Mouse (Mus musculus): ENCODE measurements at regions not wholly inside any gene's neighbourhood (a gene's known extent, or its start where the extent isn't known, plus 50 kb on each side); places are given as distances from the start of the nearest gene placed in this dataset.

DNA sequence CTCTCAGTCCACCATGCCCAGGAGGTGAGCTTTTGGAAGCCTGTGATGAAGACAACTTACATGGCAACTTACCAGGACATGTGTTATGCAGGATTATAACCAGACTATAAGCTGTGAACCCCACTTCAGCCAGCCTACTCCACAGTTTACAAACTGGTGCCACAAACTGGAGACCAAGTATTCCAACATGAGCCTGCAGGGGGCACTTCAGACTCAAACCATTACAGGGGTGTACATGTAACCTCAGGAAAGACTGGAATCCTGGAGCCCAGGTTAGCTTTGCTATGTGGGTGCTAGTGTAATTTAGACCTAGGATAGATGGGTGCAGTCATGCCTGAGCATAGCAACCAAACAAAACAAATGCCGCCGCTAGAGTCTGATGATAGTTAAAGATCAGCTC, 124.0 kb upstream of the Lyplal1 start:
- Histone ChIP-seq H3K4me1 (ENCODE audit: control insufficient read depth, insufficient read depth, low read length) (no peaks in the 10 kb centered on the region), H3K4me3 (ENCODE audit: insufficient read depth, low read length) (no peak overlapping the region), H3K27ac (ENCODE audit: insufficient read depth, low read length) (no peak overlapping the region)
- TF ChIP-seq CTCF (IDR thresholded peaks at IDR 0.05; ENCODE audit: extremely low read depth, insufficient read depth, low read length) (peak; percentile 14; the same call in 1 of the 2 replicates), POLR2A (IDR thresholded peaks at IDR 0.05; ENCODE audit: extremely low read depth, insufficient read depth, low read length) (no peak)

- no peak for TF ChIP-seq CTCF (IDR thresholded peaks at IDR 0.05; ENCODE audit: extremely low read depth, insufficient read depth, low read length)
- no peak for TF ChIP-seq POLR2A (IDR thresholded peaks at IDR 0.05; ENCODE audit: extremely low read depth, insufficient read depth, low read length)
- Histone ChIP-seq H3K4me3 (ENCODE audit: insufficient read depth, low read length) (no peak overlapping the region), H3K4me1 (ENCODE audit: control insufficient read depth, insufficient read depth, low read length) (no peaks in the 10 kb centered on the region), H3K27ac (ENCODE audit: insufficient read depth, low read length) (no peak overlapping the region)
Observed at GRCm38 (mm10) chr1:186237556-186237955, 120.4 kb upstream of the Lyplal1 start.

- no peak for TF ChIP-seq POLR2A (IDR thresholded peaks at IDR 0.05; ENCODE audit: extremely low read depth, insufficient read depth, low read length)
- no peak overlapping the region for H3K27ac ChIP-seq (ENCODE audit: insufficient read depth, low read length)
- no peak overlapping the region for H3K4me3 ChIP-seq (ENCODE audit: insufficient read depth, low read length)
- H3K4me1 ChIP-seq (ENCODE audit: control insufficient read depth, insufficient read depth, low read length), result no peaks in the 10 kb centered on the region
Observed at GRCm38 (mm10) chr1:186236267-186237020, 119.3 kb upstream of the Lyplal1 start.

GRCm38 (mm10) chr1:186234536-186234935, 117.4 kb upstream of the Lyplal1 start:
- Histone ChIP-seq H3K27ac (ENCODE audit: insufficient read depth, low read length) (no peak overlapping the region), H3K4me3 (ENCODE audit: insufficient read depth, low read length) (no peak overlapping the region), H3K4me1 (ENCODE audit: control insufficient read depth, insufficient read depth, low read length) (0 out of 2 replicates have a peak, but pooled peaks cover 1% of the 10 kb centered on the region)
- TF ChIP-seq POLR2A (IDR thresholded peaks at IDR 0.05; ENCODE audit: extremely low read depth, insufficient read depth, low read length) (no peak), CTCF (IDR thresholded peaks at IDR 0.05; ENCODE audit: extremely low read depth, insufficient read depth, low read length) (no peak)

- H3K4me1 ChIP-seq (ENCODE audit: control insufficient read depth, insufficient read depth, low read length), result 0 out of 2 replicates have a peak, but pooled peaks cover 1% of the 10 kb centered on the region
Observed at GRCm38 (mm10) chr1:186230476-186230875, 113.4 kb upstream of the Lyplal1 start.

DNA sequence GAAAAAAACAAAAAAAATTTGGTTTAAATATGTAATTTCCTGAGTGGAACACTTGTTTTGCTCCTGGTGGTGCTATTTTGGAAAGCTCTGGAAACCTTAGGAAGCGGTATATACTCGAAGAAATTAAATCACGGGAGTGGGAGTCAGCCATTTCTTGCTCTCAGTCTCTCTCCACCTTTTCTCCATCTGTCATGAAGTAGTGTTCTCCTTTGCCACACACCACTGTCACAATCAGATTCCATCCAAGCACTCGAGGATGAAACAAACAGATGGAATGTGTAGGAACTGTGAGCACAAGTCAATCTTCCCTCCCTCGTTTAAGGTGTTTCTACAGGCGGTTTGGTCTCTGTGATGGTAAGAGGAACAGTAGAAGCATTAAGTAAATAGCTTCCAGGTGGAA, 112.7 kb upstream of the Lyplal1 start:
- TF ChIP-seq CTCF (IDR thresholded peaks at IDR 0.05; ENCODE audit: extremely low read depth, insufficient read depth, low read length) (no peak), POLR2A (IDR thresholded peaks at IDR 0.05; ENCODE audit: extremely low read depth, insufficient read depth, low read length) (no peak)
- 0 out of 2 replicates have a peak, but pooled peaks cover 1% of the 10 kb centered on the region for H3K4me1 ChIP-seq (ENCODE audit: control insufficient read depth, insufficient read depth, low read length)
- H3K4me3 ChIP-seq (ENCODE audit: insufficient read depth, low read length), result no peak overlapping the region
- no peak overlapping the region for H3K27ac ChIP-seq (ENCODE audit: insufficient read depth, low read length)

More at GRCm38 (mm10) chr1:186230476-186230875, 113.4 kb upstream of the Lyplal1 start:
- TF ChIP-seq CTCF (IDR thresholded peaks at IDR 0.05; ENCODE audit: extremely low read depth, insufficient read depth, low read length) (no peak), POLR2A (IDR thresholded peaks at IDR 0.05; ENCODE audit: extremely low read depth, insufficient read depth, low read length) (no peak)
- H3K27ac ChIP-seq (ENCODE audit: insufficient read depth, low read length), result no peak overlapping the region
- H3K4me3 ChIP-seq (ENCODE audit: insufficient read depth, low read length), result no peak overlapping the region

GRCm38 (mm10) chr1:186228396-186228795, 111.3 kb upstream of the Lyplal1 start:
- TF ChIP-seq POLR2A (IDR thresholded peaks at IDR 0.05; ENCODE audit: extremely low read depth, insufficient read depth, low read length) (no peak), CTCF (IDR thresholded peaks at IDR 0.05; ENCODE audit: extremely low read depth, insufficient read depth, low read length) (no peak)
- no peak overlapping the region for H3K27ac ChIP-seq (ENCODE audit: insufficient read depth, low read length)
- no peak overlapping the region for H3K4me3 ChIP-seq (ENCODE audit: insufficient read depth, low read length)
- H3K4me1 ChIP-seq (ENCODE audit: control insufficient read depth, insufficient read depth, low read length), result 0 out of 2 replicates have a peak, but pooled peaks cover 1% of the 10 kb centered on the region

DNA sequence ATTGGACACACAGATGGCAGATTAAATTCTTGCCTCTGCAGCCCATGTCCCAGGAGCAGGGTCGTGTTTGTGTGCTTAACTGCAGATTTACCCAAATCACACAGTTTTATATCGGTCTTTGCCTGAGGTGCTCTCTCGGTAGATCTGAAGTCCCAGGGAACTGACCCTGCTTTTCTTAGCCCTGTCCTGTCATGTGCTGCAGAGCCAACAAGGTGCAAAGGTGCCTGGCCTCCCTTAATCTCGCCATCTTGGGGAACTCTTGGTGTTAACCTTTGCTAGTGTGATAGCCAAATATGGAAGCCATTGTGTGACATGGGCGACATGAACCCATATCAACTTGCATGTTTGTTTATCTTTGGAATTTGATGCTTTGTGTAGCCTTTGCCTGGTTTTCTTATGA, 107.1 kb upstream of the Lyplal1 start:
- no peak overlapping the region for H3K4me3 ChIP-seq (ENCODE audit: insufficient read depth, low read length)
- TF ChIP-seq CTCF (IDR thresholded peaks at IDR 0.05; ENCODE audit: extremely low read depth, insufficient read depth, low read length), result no peak
- no peak for TF ChIP-seq POLR2A (IDR thresholded peaks at IDR 0.05; ENCODE audit: extremely low read depth, insufficient read depth, low read length)
- H3K27ac ChIP-seq (ENCODE audit: insufficient read depth, low read length), result no peak overlapping the region
- no peaks in the 10 kb centered on the region for H3K4me1 ChIP-seq (ENCODE audit: control insufficient read depth, insufficient read depth, low read length)

DNA sequence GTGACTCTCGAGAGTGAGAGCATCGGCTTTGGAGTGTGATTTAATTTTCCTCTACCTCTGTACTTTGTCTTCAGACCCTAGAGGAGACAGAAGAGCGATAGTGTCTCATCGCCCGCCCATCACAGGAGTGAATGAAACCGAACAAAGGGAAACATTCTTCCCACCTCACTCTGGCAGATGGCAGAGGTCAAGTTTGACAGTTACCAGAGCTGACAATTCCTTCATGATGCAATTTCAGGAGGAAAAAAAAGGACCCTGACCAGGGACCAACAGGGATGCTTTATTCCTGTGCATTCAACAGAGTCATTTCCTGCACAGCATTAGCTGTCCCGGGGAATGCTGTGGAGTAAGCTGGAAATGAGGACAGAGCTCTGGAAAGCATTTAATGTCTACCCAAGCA, 106.3 kb upstream of the Lyplal1 start:
- Histone ChIP-seq H3K4me3 (ENCODE audit: insufficient read depth, low read length) (no peak overlapping the region), H3K27ac (ENCODE audit: insufficient read depth, low read length) (no peak overlapping the region), H3K4me1 (ENCODE audit: control insufficient read depth, insufficient read depth, low read length) (no peaks in the 10 kb centered on the region)
- TF ChIP-seq CTCF (IDR thresholded peaks at IDR 0.05; ENCODE audit: extremely low read depth, insufficient read depth, low read length), result no peak
- no peak for TF ChIP-seq POLR2A (IDR thresholded peaks at IDR 0.05; ENCODE audit: extremely low read depth, insufficient read depth, low read length)

DNA sequence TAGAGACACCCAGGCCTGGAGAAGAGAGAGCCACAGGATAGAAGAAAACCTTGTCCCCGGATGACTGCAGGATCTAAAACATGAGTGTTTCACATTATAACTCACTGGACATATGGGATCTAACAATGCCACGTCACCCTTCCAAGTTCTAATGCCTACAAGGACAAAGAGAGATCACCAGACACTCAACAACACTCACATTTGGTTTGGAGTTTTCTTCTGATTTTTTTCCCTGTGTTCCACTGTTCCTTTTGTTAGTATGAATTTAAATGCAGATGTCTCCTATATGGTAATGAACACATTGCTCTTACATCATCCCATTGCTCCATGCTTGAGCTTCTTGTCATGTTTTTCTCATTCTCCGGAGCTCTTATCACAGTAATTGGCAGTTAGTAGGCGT, 101.9 kb upstream of the Lyplal1 start:
- H3K4me1 ChIP-seq (ENCODE audit: control insufficient read depth, insufficient read depth, low read length), result no peaks in the 10 kb centered on the region
- no peak for TF ChIP-seq POLR2A (IDR thresholded peaks at IDR 0.05; ENCODE audit: extremely low read depth, insufficient read depth, low read length)
- no peak for TF ChIP-seq CTCF (IDR thresholded peaks at IDR 0.05; ENCODE audit: extremely low read depth, insufficient read depth, low read length)
- no peak overlapping the region for H3K27ac ChIP-seq (ENCODE audit: insufficient read depth, low read length)
- H3K4me3 ChIP-seq (ENCODE audit: insufficient read depth, low read length), result no peak overlapping the region

Data from cortical plate, adult 2 months (tissue).